Mouse (Mus musculus): ENCODE measurements around the gene 4930562C15Rik. TPM values are rescaled to one million over a fixed set of nuclear protein-coding genes. Genes with fewer than 3 reads are reported as not detected.

4930562C15Rik gene
- polyA plus RNA-seq, 1 experiment from 2014 or later, result 0.89 TPM

- 0 out of 2 replicates have a peak, but pooled peaks have one; percentile 45 for ATAC-seq (ENCODE audit: low FRiP score, low TSS enrichment)
- WGBS, result 73% methylated on average over 5 of the region's 5 CpGs
- no peak overlapping the region for H3K4me2 ChIP-seq (replicated peaks; ENCODE audit: low read depth, low read length)
- no peak overlapping the region for H3K4me3 ChIP-seq (ENCODE audit: low read length)
- H3K9ac ChIP-seq (ENCODE audit: low read depth, low read length), result no peak overlapping the region
- H3K27ac ChIP-seq (ENCODE audit: low read depth, low read length), result no peak overlapping the region
- no peaks in the 10 kb centered on the region for H3K27me3 ChIP-seq (ENCODE audit: control insufficient read depth, insufficient read depth, low read length)
- no peaks in the 10 kb centered on the region for H3K9me3 ChIP-seq (ENCODE audit: control insufficient read depth, low read length)
- H3K36me3 ChIP-seq (ENCODE audit: control insufficient read depth, insufficient read depth, low read length), result no peaks in the 10 kb centered on the region
- H3K4me1 ChIP-seq (ENCODE audit: control insufficient read depth, insufficient read depth, low read length), result no peaks in the 10 kb centered on the region
Observed at GRCm38 (mm10) chr16:4896249-4897027, 61.2 kb downstream of the 4930562C15Rik start.

DNA sequence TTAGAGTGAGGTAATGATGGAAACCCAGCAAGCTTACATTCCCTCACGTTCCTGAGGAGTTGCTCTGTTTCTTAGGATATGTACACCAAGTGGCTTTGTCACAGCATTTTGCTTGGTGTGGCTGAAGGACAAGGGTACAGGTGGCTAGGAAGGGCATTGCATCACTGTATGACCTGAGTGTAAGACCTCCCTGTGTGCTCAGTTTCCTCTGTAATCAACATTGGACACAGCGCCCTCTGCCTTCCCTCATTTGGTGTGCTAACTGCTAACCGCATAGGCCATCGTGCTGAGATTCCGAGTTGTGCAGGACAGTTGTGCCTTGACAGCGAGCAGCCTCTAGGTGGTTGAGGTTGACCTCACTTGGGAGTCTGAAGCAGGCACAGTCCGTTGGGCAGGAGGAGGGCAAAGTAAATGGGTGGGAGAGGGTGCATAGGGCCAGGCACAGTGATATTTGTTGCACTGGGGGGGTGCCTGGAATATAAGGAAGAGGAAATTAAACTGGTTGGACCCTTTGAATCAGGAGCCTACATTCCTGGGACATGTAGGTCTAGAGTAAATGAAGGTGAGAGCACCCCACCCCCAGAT lies 62.0 kb downstream of the 4930562C15Rik start:
- no peaks in the 10 kb centered on the region for H3K36me3 ChIP-seq (ENCODE audit: control insufficient read depth, insufficient read depth, low read length)
- no peak overlapping the region for H3K4me3 ChIP-seq (ENCODE audit: low read length)
- WGBS, result 56% methylated on average over 7 of the region's 7 CpGs
- no peaks in the 10 kb centered on the region for H3K27me3 ChIP-seq (ENCODE audit: control insufficient read depth, insufficient read depth, low read length)
- H3K4me2 ChIP-seq (replicated peaks; ENCODE audit: low read depth, low read length), result no peak overlapping the region
- H3K27ac ChIP-seq (ENCODE audit: low read depth, low read length), result no peak overlapping the region
- H3K4me1 ChIP-seq (ENCODE audit: control insufficient read depth, insufficient read depth, low read length), result no peaks in the 10 kb centered on the region
- H3K9ac ChIP-seq (ENCODE audit: low read depth, low read length), result no peak overlapping the region
- no peaks in the 10 kb centered on the region for H3K9me3 ChIP-seq (ENCODE audit: control insufficient read depth, low read length)
- no peak for ATAC-seq (ENCODE audit: low FRiP score, low TSS enrichment)

DNA sequence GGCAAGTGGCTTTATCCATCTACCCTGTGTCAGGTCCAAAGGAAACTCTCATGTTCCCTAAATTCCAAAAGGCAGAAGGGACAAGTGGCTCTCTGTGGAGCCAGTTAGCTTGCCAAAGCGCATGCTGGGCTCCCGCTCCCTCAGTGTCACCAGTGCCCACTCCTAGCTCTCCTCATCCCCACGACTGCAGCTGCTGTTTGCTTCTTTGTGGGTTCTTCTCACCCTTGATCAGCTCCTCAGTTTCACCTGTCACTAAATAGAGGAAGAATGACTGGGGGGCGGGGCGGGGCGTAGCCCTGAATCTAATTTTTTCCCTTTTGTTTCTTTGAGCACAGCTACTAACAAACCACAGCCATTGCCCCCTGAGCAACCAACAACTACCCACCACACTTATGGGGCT lies 63.7 kb downstream of the 4930562C15Rik start:
- H3K36me3 ChIP-seq (ENCODE audit: control insufficient read depth, insufficient read depth, low read length), result peaks cover 3% of the 10 kb centered on the region; the same call in 1 of the 2 replicates
- no peaks in the 10 kb centered on the region for H3K27me3 ChIP-seq (ENCODE audit: control insufficient read depth, insufficient read depth, low read length)
- no peak overlapping the region for H3K4me2 ChIP-seq (replicated peaks; ENCODE audit: low read depth, low read length)
- ATAC-seq (ENCODE audit: low FRiP score, low TSS enrichment), result no peak
- H3K9ac ChIP-seq (ENCODE audit: low read depth, low read length), result no peak overlapping the region
- no peak overlapping the region for H3K27ac ChIP-seq (ENCODE audit: low read depth, low read length)
- no peaks in the 10 kb centered on the region for H3K9me3 ChIP-seq (ENCODE audit: control insufficient read depth, low read length)
- H3K4me1 ChIP-seq (ENCODE audit: control insufficient read depth, insufficient read depth, low read length), result peaks cover 6% of the 10 kb centered on the region
- no peak overlapping the region for H3K4me3 ChIP-seq (ENCODE audit: low read length)
- 85% methylated on average over 6 of the region's 6 CpGs for WGBS

- H3K36me3 ChIP-seq (ENCODE audit: control insufficient read depth, insufficient read depth, low read length), result peaks cover 3% of the 10 kb centered on the region; the same call in 1 of the 2 replicates
- H3K9ac ChIP-seq (ENCODE audit: low read depth, low read length), result no peak overlapping the region
- H3K9me3 ChIP-seq (ENCODE audit: control insufficient read depth, low read length), result no peaks in the 10 kb centered on the region
- no peak overlapping the region for H3K27ac ChIP-seq (ENCODE audit: low read depth, low read length)
- H3K4me3 ChIP-seq (ENCODE audit: low read length), result no peak overlapping the region
- ATAC-seq (ENCODE audit: low FRiP score, low TSS enrichment), result no peak
- no peaks in the 10 kb centered on the region for H3K27me3 ChIP-seq (ENCODE audit: control insufficient read depth, insufficient read depth, low read length)
- H3K4me2 ChIP-seq (replicated peaks; ENCODE audit: low read depth, low read length), result no peak overlapping the region
- WGBS, result 79% methylated on average over 2 of the region's 2 CpGs
- H3K4me1 ChIP-seq (ENCODE audit: control insufficient read depth, insufficient read depth, low read length), result peaks cover 6% of the 10 kb centered on the region
Observed at GRCm38 (mm10) chr16:4899711-4900110, 64.5 kb downstream of the 4930562C15Rik start.

DNA sequence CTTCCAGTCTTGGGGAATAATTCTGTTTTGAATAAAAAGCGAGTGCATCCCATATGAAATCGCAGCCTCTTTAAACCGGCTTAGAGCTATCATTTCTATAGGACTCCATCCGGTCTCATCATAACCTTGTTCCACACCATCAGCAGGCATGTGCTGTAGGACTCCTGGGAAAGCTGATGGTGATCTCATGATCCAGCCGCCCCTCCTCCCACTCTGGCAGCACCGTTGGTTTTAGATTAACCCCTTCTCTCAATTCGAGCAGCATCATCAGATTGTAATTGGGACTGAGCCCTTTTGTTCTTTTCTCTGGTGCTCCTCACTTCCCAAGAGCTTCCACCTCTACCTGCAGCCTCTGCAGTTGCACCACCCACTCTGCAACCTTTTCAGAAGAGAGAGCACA lies 66.0 kb downstream of the 4930562C15Rik start:
- Histone ChIP-seq H3K4me3 (ENCODE audit: low read length) (no peak overlapping the region), H3K36me3 (ENCODE audit: control insufficient read depth, insufficient read depth, low read length) (peaks cover 3% of the 10 kb centered on the region; the same call in 1 of the 2 replicates), H3K9me3 (ENCODE audit: control insufficient read depth, low read length) (no peaks in the 10 kb centered on the region), H3K4me1 (ENCODE audit: control insufficient read depth, insufficient read depth, low read length) (peaks cover 6% of the 10 kb centered on the region), H3K4me2 (replicated peaks; ENCODE audit: low read depth, low read length) (no peak overlapping the region), H3K27ac (ENCODE audit: low read depth, low read length) (no peak overlapping the region), H3K9ac (ENCODE audit: low read depth, low read length) (no peak overlapping the region), H3K27me3 (ENCODE audit: control insufficient read depth, insufficient read depth, low read length) (no peaks in the 10 kb centered on the region)
- WGBS, result 60% methylated on average over 7 of the region's 7 CpGs
- ATAC-seq (ENCODE audit: low FRiP score, low TSS enrichment), result no peak

- no peak overlapping the region for H3K27ac ChIP-seq (ENCODE audit: low read depth, low read length)
- H3K9me3 ChIP-seq (ENCODE audit: control insufficient read depth, low read length), result no peaks in the 10 kb centered on the region
- H3K27me3 ChIP-seq (ENCODE audit: control insufficient read depth, insufficient read depth, low read length), result no peaks in the 10 kb centered on the region
- WGBS, result 89% methylated on average over 2 of the region's 2 CpGs
- H3K4me2 ChIP-seq (replicated peaks; ENCODE audit: low read depth, low read length), result no peak overlapping the region
- no peak overlapping the region for H3K4me3 ChIP-seq (ENCODE audit: low read length)
- peaks cover 3% of the 10 kb centered on the region; the same call in 1 of the 2 replicates for H3K36me3 ChIP-seq (ENCODE audit: control insufficient read depth, insufficient read depth, low read length)
- no peak overlapping the region for H3K9ac ChIP-seq (ENCODE audit: low read depth, low read length)
- ATAC-seq (ENCODE audit: low FRiP score, low TSS enrichment), result no peak
- H3K4me1 ChIP-seq (ENCODE audit: control insufficient read depth, insufficient read depth, low read length), result peaks cover 6% of the 10 kb centered on the region
Observed at GRCm38 (mm10) chr16:4902390-4902789, 67.2 kb downstream of the 4930562C15Rik start.

DNA sequence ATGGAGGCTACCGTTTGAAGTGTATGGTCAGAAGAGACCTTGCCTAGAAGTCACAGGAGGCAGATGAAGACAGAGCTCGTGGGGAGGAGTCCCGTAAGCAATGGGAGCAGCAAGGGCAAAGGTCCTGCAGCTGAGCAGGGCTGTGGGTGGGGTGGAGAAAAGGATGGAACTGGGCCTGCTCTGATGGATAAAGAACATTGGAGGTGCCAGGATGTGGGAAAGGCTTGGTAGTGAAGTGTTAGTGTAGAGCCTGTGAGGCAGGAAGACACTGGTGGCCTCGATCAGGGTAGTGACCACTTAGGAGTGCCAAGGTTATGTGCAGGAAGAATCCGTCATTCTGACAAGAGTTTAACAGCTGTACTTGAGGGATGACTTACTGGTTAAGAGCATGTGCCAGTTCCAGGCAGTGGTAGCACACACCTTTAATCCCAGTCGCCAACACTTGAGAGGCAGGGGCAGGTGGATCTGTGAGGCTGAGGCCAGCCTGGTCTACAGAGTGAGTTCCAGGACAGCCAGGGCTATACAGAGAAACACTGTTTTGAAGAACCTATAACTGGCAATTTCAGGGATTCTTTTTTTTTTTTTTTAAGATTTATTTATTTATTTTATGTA lies 68.4 kb downstream of the 4930562C15Rik start:
- Histone ChIP-seq H3K4me1 (ENCODE audit: control insufficient read depth, insufficient read depth, low read length) (peaks cover 6% of the 10 kb centered on the region), H3K9ac (ENCODE audit: low read depth, low read length) (no peak overlapping the region), H3K4me3 (ENCODE audit: low read length) (no peak overlapping the region), H3K27ac (ENCODE audit: low read depth, low read length) (peak overlapping the region; percentile 17; the same call in 1 of the 2 replicates), H3K4me2 (replicated peaks; ENCODE audit: low read depth, low read length) (no peak overlapping the region), H3K27me3 (ENCODE audit: control insufficient read depth, insufficient read depth, low read length) (no peaks in the 10 kb centered on the region), H3K36me3 (ENCODE audit: control insufficient read depth, insufficient read depth, low read length) (peaks cover 6% of the 10 kb centered on the region; the same call in 1 of the 2 replicates), H3K9me3 (ENCODE audit: control insufficient read depth, low read length) (no peaks in the 10 kb centered on the region)
- ATAC-seq (ENCODE audit: low FRiP score, low TSS enrichment), result no peak; the same call in 1 of the 2 replicates
- 51% methylated on average over 6 of the region's 6 CpGs for WGBS

DNA sequence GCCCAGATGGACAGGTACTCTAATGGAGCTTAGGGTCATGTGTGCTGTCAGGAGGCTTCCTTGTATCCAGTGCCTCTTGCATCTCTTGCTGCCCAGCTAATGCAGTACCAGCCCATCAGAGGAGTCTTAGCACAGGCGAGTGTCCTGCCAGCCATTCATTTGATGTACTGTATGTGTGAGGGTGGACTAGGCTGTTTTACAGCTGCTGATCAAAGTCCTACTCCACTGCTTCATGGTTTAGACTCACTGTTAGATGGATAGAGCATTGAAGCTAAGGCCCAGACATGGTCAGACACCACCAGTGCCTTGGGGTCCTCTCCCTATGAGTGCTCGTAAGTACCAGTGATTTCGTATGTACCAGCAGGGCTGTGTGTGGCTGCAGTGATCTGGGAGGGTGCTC lies 69.7 kb downstream of the 4930562C15Rik start:
- Histone ChIP-seq H3K27ac (ENCODE audit: low read depth, low read length) (no peak overlapping the region), H3K36me3 (ENCODE audit: control insufficient read depth, insufficient read depth, low read length) (peaks cover 12% of the 10 kb centered on the region; the same call in 1 of the 2 replicates), H3K4me3 (ENCODE audit: low read length) (no peak overlapping the region), H3K4me2 (replicated peaks; ENCODE audit: low read depth, low read length) (no peak overlapping the region), H3K4me1 (ENCODE audit: control insufficient read depth, insufficient read depth, low read length) (peaks cover 6% of the 10 kb centered on the region), H3K27me3 (ENCODE audit: control insufficient read depth, insufficient read depth, low read length) (no peaks in the 10 kb centered on the region), H3K9me3 (ENCODE audit: control insufficient read depth, low read length) (no peaks in the 10 kb centered on the region), H3K9ac (ENCODE audit: low read depth, low read length) (no peak overlapping the region)
- WGBS, result 77% methylated on average over 3 of the region's 3 CpGs
- no peak for ATAC-seq (ENCODE audit: low FRiP score, low TSS enrichment)

DNA sequence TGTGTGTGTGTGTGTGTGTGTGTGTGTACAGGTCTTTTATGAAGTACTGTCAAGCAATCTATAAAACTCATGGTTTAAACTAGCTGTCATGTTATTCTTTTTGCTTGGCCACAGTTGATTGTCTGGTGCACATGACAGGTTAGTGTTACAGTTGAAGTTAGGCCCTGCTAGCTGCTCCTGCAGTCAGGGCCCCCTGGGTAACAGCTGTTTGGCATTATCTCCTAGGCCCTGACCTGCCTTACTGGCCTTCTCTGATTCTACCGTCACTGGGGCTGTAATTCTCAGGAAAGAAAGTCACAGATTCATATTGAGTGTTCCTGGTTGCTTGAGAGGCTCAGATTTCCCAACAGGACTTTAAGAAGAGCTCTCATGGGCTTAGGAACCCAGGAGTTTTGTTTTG lies 70.4 kb downstream of the 4930562C15Rik start:
- 22% methylated on average over 1 of the region's 1 CpGs for WGBS
- no peak for ATAC-seq (ENCODE audit: low FRiP score, low TSS enrichment)
- no peak overlapping the region for H3K4me3 ChIP-seq (ENCODE audit: low read length)
- no peak overlapping the region for H3K4me2 ChIP-seq (replicated peaks; ENCODE audit: low read depth, low read length)
- H3K9ac ChIP-seq (ENCODE audit: low read depth, low read length), result no peak overlapping the region
- H3K27ac ChIP-seq (ENCODE audit: low read depth, low read length), result no peak overlapping the region
- H3K4me1 ChIP-seq (ENCODE audit: control insufficient read depth, insufficient read depth, low read length), result peaks cover 6% of the 10 kb centered on the region
- peaks cover 16% of the 10 kb centered on the region; the same call in 1 of the 2 replicates for H3K36me3 ChIP-seq (ENCODE audit: control insufficient read depth, insufficient read depth, low read length)
- no peaks in the 10 kb centered on the region for H3K27me3 ChIP-seq (ENCODE audit: control insufficient read depth, insufficient read depth, low read length)
- H3K9me3 ChIP-seq (ENCODE audit: control insufficient read depth, low read length), result no peaks in the 10 kb centered on the region
